Mouse (Mus musculus) embryonic fibroblast, embryonic 13.5 days (primary cell): ENCODE measurements at regions not wholly inside any gene's neighbourhood (a gene's known extent, or its start where the extent isn't known, plus 50 kb on each side); places are given as distances from the start of the nearest gene placed in this dataset.

Source experiments
- CTCF ChIP-seq: IDR thresholded peaks from 2 replicates; pipeline ENCODE4 v1.5.1; 2011; ENCODE audit warnings: mild to moderate bottlenecking, control low read depth, low read length, moderate library complexity, borderline replicate concordance; ENCODE audit not compliant: insufficient read depth
- POLR2A ChIP-seq: IDR thresholded peaks from 2 replicates; pipeline ENCODE4 v1.6.1; 2011; ENCODE audit warnings: low read depth, mild to moderate bottlenecking, control low read depth, low read length, moderate library complexity

DNA sequence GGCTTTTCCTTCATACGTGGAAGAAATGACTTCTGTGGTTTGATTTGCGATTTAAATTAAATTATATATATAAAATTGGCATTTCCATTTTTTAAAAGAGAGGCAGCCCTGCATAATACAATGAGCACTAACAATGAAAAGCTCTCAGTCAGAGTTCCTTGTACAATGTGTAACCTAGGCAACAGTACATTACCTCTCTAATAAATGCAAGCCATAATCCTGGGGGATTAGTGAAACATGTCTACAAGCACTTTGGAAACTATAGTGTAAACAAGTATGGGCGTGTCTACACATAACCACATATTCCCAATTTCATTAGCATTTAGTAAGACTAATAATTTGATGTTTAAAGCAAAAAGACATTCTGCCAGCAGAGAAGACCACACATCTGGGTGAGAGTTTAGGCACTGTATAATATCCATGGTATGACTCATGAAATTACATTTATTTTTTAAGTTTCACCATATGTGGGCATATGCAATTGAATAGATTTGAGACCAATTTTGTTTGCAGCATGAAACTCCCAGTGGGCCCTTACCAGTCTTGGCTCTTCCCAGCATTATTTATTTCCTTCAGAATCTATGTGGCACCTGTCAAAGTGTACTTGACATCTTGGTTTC is 130.9 kb upstream of the Sstr4 start:
- TF ChIP-seq CTCF (no peak), POLR2A (no peak)
